Mouse (Mus musculus) hindbrain, embryonic 10.5 days (tissue): Measurements from ENCODE around the gene Gm17545. TPM values are rescaled to one million over a fixed set of nuclear protein-coding genes. Genes with fewer than 3 reads are reported as not detected.

Experiments
- polyA plus RNA-seq: library from polyadenylated mRNA; unstranded; fragments of >200 nt; fragmentation: Nextera tagmentation; extraction: Ambion mirVana; gene quantifications from 2 replicates; pipeline ENCODE4 v1.2.1, GENCODE M21; 2016

Gm17545 gene
- polyA plus RNA-seq, 1 experiment from 2014 or later = not detected

Other genes starting within 250 kb of the Gm17545 start
- gene Zfp809, start 228.6 kb upstream of the Gm17545 start, polyA plus RNA-seq = 9.0 and 10.5 TPM in 2 replicates
- 5.4 and 6.5 TPM in 2 replicates for gene Zfp599, start 194.4 kb upstream of the Gm17545 start, polyA plus RNA-seq
- 24.3 and 29.0 TPM in 2 replicates for gene Zfp810, start 146.6 kb upstream of the Gm17545 start, polyA plus RNA-seq
- 31.4 and 39.4 TPM in 2 replicates for gene Anln, start 65.1 kb upstream of the Gm17545 start, polyA plus RNA-seq
- gene 9530077C05Rik, start 42.8 kb upstream of the Gm17545 start, polyA plus RNA-seq = 9.3 and 9.4 TPM in 2 replicates
- gene Rp9, start 15.5 kb downstream of the Gm17545 start, polyA plus RNA-seq = 46.5 and 49.1 TPM in 2 replicates
- 15.0 and 16.0 TPM in 2 replicates for gene Bbs9, start 21.4 kb downstream of the Gm17545 start, polyA plus RNA-seq